Mouse (Mus musculus) neutrophil, adult 5-6 weeks (primary cell): Measurements from ENCODE around the gene Zfp112. TPM values are rescaled to one million over a fixed set of nuclear protein-coding genes. Genes with fewer than 3 reads are reported as not detected.

ENCODE experiments used
- ATAC-seq: fragments of 151-379, 151-347 bp; 2 replicates; pipeline ENCODE4 v1.8.0; 2017; ENCODE audit warnings: mild to moderate bottlenecking, moderate TSS enrichment; ENCODE audit not compliant: insufficient number of reproducible peaks, poor library complexity, low FRiP score, severe bottlenecking; ENCODE audit errors: extremely low read depth
- total RNA-seq: library from RNA; stranded (forward); fragments of 200-1000 nt; gene quantifications from 2 replicates; pipeline ENCODE4 v1.2.3, GENCODE M21; 2017

Zfp112 gene
- total RNA-seq, 1 experiment from 2014 or later, result 2.9 TPM

GRCm38 (mm10) chr7:24174618-24175336, 62.7 kb downstream of the Zfp112 start, which contains the start of gene Zfp114:
Zfp114 (plus strand) TSS chr7:24175060.
- 0 out of 2 replicates have a peak, but pooled peaks have one; percentile 6 for ATAC-seq

DNA sequence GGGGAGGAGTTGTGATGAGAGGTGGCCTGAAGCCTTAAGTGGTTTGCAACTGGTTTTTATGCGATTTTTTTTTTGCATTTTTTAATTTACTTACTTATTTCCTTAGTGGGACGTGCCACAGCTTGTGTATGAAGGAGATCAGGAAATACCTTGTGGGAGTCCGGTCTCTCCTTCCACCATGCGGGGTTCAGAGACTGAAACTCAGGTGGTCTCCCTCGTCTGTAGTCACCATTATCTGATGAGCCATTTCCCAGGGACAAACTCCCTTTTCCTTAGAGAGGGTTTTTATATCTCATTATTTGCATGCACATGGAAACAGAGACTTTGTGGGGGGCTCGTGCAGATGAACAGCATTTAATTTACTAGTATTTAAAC, 63.2 kb downstream of the Zfp112 start:
- no peak for ATAC-seq

Other genes with a start within 250 kb of the Zfp112 start
- not detected in 2 replicates for gene Vmn1r177, start 245.9 kb upstream of the Zfp112 start, total RNA-seq
- gene Vmn1r178, start 220.3 kb upstream of the Zfp112 start, total RNA-seq, result not detected in 2 replicates
- gene Vmn1r179, start 185.3 kb upstream of the Zfp112 start, total RNA-seq, result 0.12 TPM in 1 of 2 replicates, not detected in the other
- gene Vmn1r180, start 161.7 kb upstream of the Zfp112 start, total RNA-seq, result not detected in 2 replicates
- not detected in 2 replicates for gene Vmn1r181, start 137.7 kb upstream of the Zfp112 start, total RNA-seq
- gene V1rd19, start 110.6 kb upstream of the Zfp112 start, total RNA-seq, result not detected in 2 replicates
- gene Vmn1r183, start 59.1 kb upstream of the Zfp112 start, total RNA-seq, result 0.12 TPM in 1 of 2 replicates, not detected in the other
- 28.9 and 29.6 TPM in 2 replicates for gene Zfp180, start 30.4 kb upstream of the Zfp112 start, total RNA-seq
- 7.2 and 9.6 TPM in 2 replicates for gene Zfp235, start 21.9 kb downstream of the Zfp112 start, total RNA-seq
- gene Zfp114, start 62.7 kb downstream of the Zfp112 start, total RNA-seq, result 0.25 and 0.35 TPM in 2 replicates
- gene Zfp111, start 99.1 kb downstream of the Zfp112 start, total RNA-seq, result 0.25 and 0.35 TPM in 2 replicates
- 0.61 and 1.2 TPM in 2 replicates for gene Zfp109, start 125.2 kb downstream of the Zfp112 start, total RNA-seq
- gene Zfp108, start 142.5 kb downstream of the Zfp112 start, total RNA-seq, result 0.47 and 0.49 TPM in 2 replicates
- gene Zfp93, start 158.1 kb downstream of the Zfp112 start, total RNA-seq, result 0.37 and 0.47 TPM in 2 replicates
- gene Zfp61, start 188.9 kb downstream of the Zfp112 start, total RNA-seq, result 8.3 and 10.1 TPM in 2 replicates
- gene Zfp94, start 204.4 kb downstream of the Zfp112 start, total RNA-seq, result 8.7 and 14.6 TPM in 2 replicates
- gene Tescl, start 221.6 kb downstream of the Zfp112 start, total RNA-seq, result not detected in 2 replicates
- not detected in 2 replicates for gene Lypd5, start 236.9 kb downstream of the Zfp112 start, total RNA-seq